Mouse (Mus musculus): ENCODE measurements around the gene Rnf150. TPM values are rescaled to one million over a fixed set of nuclear protein-coding genes. Genes with fewer than 3 reads are reported as not detected.
"Not testable (repeated sequence)": the region's sequence is repeated elsewhere in the genome, so short reads cannot be mapped to it uniquely, and the experiment has no call there.

The Rnf150 gene
- polyA plus RNA-seq, 1 experiment from 2014 or later, result 2.8 TPM

DNA sequence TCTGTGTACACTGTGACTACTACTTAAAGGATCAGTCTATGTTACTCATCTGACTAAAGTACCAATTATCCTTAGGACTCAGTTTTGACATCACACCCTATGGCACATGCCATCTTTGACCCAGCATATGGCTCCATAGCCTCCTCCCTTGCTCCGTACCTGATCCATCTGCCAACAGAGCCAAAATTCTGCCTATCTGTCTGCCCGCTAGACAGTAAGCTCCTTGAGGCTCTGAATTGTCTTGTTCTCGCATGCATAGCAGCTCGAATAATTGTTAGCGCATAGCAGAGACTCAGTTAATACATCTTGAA is 216.3 kb downstream of the Rnf150 start:
- H3K4me1 ChIP-seq (ENCODE audit: control insufficient read depth, insufficient read depth, low read length), result 0 out of 2 replicates have a peak, but pooled peaks cover 3% of the 10 kb centered on the region
- H3K9ac ChIP-seq (replicated peaks; ENCODE audit: low read depth, low read length), result no peak overlapping the region
- no peaks in the 10 kb centered on the region for H3K9me3 ChIP-seq (ENCODE audit: control insufficient read depth, low read depth, low read length)
- no peak for ATAC-seq (ENCODE audit: insufficient number of reproducible peaks, insufficient read depth, low FRiP score, low read depth)
- WGBS, result 91% methylated on average over 5 of the region's 5 CpGs
- H3K4me2 ChIP-seq (replicated peaks; ENCODE audit: low read depth, low read length), result no peak overlapping the region
- H3K27me3 ChIP-seq (ENCODE audit: control insufficient read depth, insufficient read depth, low read length), result no peaks in the 10 kb centered on the region
- H3K27ac ChIP-seq (ENCODE audit: low read length), result no peak overlapping the region
- no peaks in the 10 kb centered on the region for H3K36me3 ChIP-seq (ENCODE audit: control insufficient read depth, insufficient read depth, low read length)
- H3K4me3 ChIP-seq (ENCODE audit: low read depth, low read length), result no peak overlapping the region

DNA sequence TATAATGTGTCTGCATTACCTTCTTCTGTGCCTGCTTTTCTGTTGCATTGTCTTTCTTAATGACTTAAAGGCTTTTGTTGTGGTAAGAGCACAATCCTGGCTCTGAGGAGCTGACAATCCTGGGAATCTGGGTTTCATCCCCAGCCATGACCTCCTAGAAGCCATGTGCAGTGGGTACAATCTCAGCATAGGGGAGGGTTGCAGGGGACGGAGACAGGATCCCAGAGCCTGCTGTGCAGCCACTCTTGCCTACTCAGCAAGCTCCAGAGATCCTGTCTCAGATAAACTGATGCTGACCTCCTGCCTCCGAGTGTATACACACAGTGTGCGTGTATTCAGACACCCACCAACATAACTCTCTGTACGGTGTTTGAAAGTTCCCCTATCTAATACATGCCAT is 218.1 kb downstream of the Rnf150 start:
- 28% methylated on average over 4 of the region's 4 CpGs for WGBS
- Histone ChIP-seq H3K4me1 (ENCODE audit: control insufficient read depth, insufficient read depth, low read length) (0 out of 2 replicates have a peak, but pooled peaks cover 3% of the 10 kb centered on the region), H3K4me3 (ENCODE audit: low read depth, low read length) (no peak overlapping the region), H3K36me3 (ENCODE audit: control insufficient read depth, insufficient read depth, low read length) (no peaks in the 10 kb centered on the region), H3K27ac (ENCODE audit: low read length) (no peak overlapping the region), H3K9ac (replicated peaks; ENCODE audit: low read depth, low read length) (no peak overlapping the region), H3K9me3 (ENCODE audit: control insufficient read depth, low read depth, low read length) (no peaks in the 10 kb centered on the region), H3K4me2 (replicated peaks; ENCODE audit: low read depth, low read length) (no peak overlapping the region), H3K27me3 (ENCODE audit: control insufficient read depth, insufficient read depth, low read length) (no peaks in the 10 kb centered on the region)
- no peak for ATAC-seq (ENCODE audit: insufficient number of reproducible peaks, insufficient read depth, low FRiP score, low read depth)

DNA sequence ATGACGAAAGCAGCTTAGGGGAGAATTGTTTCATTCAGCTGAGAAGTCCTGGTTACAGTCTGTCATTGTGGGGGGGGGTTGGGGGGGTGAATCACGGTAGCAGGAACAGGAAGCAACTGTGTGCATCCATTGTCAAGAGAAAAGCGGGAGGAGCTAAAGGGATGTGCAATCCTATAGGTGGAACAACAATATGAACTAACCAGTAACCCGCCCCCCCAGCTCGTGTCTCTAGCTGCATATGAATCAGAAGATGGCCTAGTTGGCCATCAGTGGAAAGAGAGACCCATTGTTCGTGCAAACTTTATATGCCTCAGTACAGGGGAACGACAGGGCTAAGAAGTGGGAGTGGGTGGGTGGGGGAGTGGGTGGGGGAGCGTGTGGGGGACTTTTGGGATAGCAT is 218.7 kb downstream of the Rnf150 start:
- not testable (repeated sequence) for H3K9ac ChIP-seq (replicated peaks; ENCODE audit: low read depth, low read length); H3K27ac ChIP-seq (ENCODE audit: low read length); H3K4me3 ChIP-seq (ENCODE audit: low read depth, low read length); ATAC-seq (ENCODE audit: insufficient number of reproducible peaks, insufficient read depth, low FRiP score, low read depth); H3K9me3 ChIP-seq (ENCODE audit: control insufficient read depth, low read depth, low read length); H3K36me3 ChIP-seq (ENCODE audit: control insufficient read depth, insufficient read depth, low read length); H3K4me2 ChIP-seq (replicated peaks; ENCODE audit: low read depth, low read length); H3K27me3 ChIP-seq (ENCODE audit: control insufficient read depth, insufficient read depth, low read length); H3K4me1 ChIP-seq (ENCODE audit: control insufficient read depth, insufficient read depth, low read length)
- 78% methylated on average over 7 of the region's 8 CpGs for WGBS

DNA sequence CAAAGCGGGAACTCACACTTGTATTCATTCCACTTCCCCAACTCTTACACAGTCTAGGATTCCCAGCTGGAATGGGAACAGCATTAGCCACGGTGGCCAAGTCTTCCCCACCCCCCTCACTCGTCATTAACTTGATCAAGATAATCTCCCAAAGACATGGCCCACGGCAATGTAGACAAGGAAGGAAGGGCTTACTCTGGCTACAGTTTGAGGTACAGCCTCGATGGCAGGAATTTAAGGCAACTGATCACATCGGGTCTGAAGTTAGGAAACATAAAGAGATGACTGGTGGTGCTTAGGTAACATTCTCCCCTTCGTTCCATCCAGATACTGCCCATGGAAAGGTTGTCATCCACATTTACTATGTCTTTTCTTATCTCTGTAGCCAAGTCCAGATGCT is 219.1 kb downstream of the Rnf150 start:
- 0 out of 2 replicates have a peak, but pooled peaks cover 3% of the 10 kb centered on the region for H3K4me1 ChIP-seq (ENCODE audit: control insufficient read depth, insufficient read depth, low read length)
- no peak overlapping the region for H3K4me3 ChIP-seq (ENCODE audit: low read depth, low read length)
- no peak for ATAC-seq (ENCODE audit: insufficient number of reproducible peaks, insufficient read depth, low FRiP score, low read depth)
- H3K4me2 ChIP-seq (replicated peaks; ENCODE audit: low read depth, low read length), result no peak overlapping the region
- H3K27me3 ChIP-seq (ENCODE audit: control insufficient read depth, insufficient read depth, low read length), result no peaks in the 10 kb centered on the region
- no peak overlapping the region for H3K27ac ChIP-seq (ENCODE audit: low read length)
- H3K9me3 ChIP-seq (ENCODE audit: control insufficient read depth, low read depth, low read length), result no peaks in the 10 kb centered on the region
- WGBS, result 75% methylated on average over 7 of the region's 7 CpGs
- no peak overlapping the region for H3K9ac ChIP-seq (replicated peaks; ENCODE audit: low read depth, low read length)
- no peaks in the 10 kb centered on the region for H3K36me3 ChIP-seq (ENCODE audit: control insufficient read depth, insufficient read depth, low read length)

DNA sequence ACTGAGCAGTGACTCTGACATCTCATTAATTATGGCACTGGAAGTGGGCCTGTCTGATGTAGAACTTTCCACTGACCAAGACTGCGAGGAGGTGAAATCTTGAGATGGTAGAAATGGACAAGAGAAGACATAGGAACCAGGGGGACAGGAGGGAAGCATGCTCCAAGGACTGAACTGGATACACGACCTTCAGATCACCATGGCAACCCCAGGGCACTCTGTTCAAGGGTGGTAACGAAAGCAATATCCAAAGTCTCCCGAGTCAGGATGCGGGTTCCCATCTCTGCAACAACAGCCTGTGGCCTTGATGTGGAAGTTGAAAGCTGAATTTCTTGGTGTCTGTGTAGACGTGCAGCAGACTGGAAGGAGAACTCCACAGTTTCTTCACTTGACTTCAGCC is 220.3 kb downstream of the Rnf150 start:
- H3K9me3 ChIP-seq (ENCODE audit: control insufficient read depth, low read depth, low read length), result no peaks in the 10 kb centered on the region
- no peak for ATAC-seq (ENCODE audit: insufficient number of reproducible peaks, insufficient read depth, low FRiP score, low read depth)
- WGBS, result 78% methylated on average over 6 of the region's 6 CpGs
- no peak overlapping the region for H3K27ac ChIP-seq (ENCODE audit: low read length)
- H3K9ac ChIP-seq (replicated peaks; ENCODE audit: low read depth, low read length), result no peak overlapping the region
- H3K27me3 ChIP-seq (ENCODE audit: control insufficient read depth, insufficient read depth, low read length), result no peaks in the 10 kb centered on the region
- no peak overlapping the region for H3K4me3 ChIP-seq (ENCODE audit: low read depth, low read length)
- no peaks in the 10 kb centered on the region for H3K36me3 ChIP-seq (ENCODE audit: control insufficient read depth, insufficient read depth, low read length)
- no peak overlapping the region for H3K4me2 ChIP-seq (replicated peaks; ENCODE audit: low read depth, low read length)
- H3K4me1 ChIP-seq (ENCODE audit: control insufficient read depth, insufficient read depth, low read length), result 0 out of 2 replicates have a peak, but pooled peaks cover 3% of the 10 kb centered on the region

DNA sequence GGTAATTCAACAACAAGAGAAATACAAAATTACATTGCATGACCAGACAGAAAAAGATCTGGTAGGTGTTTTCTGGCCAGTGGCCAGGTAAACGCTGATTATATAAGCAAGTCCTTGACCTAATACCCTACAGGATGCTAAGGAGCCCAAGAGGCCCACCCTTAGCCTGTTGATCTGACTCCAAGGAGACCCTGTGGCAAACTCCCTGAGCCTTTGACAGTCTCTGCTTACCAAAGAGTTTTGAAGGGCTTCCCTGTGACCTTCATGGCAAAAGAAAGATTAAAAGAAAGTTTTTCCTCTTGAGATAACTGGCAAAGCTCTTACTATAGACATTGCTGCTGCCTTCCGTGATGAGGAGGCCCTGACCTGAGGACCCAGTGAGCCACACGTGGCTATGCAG is 222.4 kb downstream of the Rnf150 start:
- Histone ChIP-seq H3K4me3 (ENCODE audit: low read depth, low read length) (no peak overlapping the region), H3K9ac (replicated peaks; ENCODE audit: low read depth, low read length) (no peak overlapping the region), H3K27me3 (ENCODE audit: control insufficient read depth, insufficient read depth, low read length) (no peaks in the 10 kb centered on the region), H3K36me3 (ENCODE audit: control insufficient read depth, insufficient read depth, low read length) (no peaks in the 10 kb centered on the region), H3K4me2 (replicated peaks; ENCODE audit: low read depth, low read length) (no peak overlapping the region), H3K27ac (ENCODE audit: low read length) (no peak overlapping the region), H3K9me3 (ENCODE audit: control insufficient read depth, low read depth, low read length) (no peaks in the 10 kb centered on the region), H3K4me1 (ENCODE audit: control insufficient read depth, insufficient read depth, low read length) (0 out of 2 replicates have a peak, but pooled peaks cover 3% of the 10 kb centered on the region)
- WGBS, result 61% methylated on average over 3 of the region's 3 CpGs
- no peak for ATAC-seq (ENCODE audit: insufficient number of reproducible peaks, insufficient read depth, low FRiP score, low read depth)

DNA sequence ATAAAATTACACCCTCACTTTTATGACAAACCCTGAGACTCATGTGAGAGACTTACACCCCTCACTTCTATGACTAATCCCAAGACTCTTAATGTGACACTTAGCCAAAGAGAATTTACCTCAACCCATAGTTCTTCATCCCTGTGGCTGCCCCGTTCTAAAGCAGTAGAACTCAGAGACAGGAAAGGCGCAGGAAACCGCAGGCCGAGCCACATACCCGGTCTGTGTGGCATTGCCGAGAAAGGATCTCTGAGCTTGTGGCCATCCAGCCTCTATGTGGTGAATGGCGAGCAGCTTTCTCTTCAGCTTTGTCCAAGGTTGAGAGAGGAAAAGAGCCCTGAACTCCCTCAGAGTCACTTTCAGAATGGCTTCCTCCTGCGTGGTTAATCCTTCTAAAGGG is 223.5 kb downstream of the Rnf150 start:
- H3K27ac ChIP-seq (ENCODE audit: low read length), result no peak overlapping the region
- H3K9me3 ChIP-seq (ENCODE audit: control insufficient read depth, low read depth, low read length), result no peaks in the 10 kb centered on the region
- H3K27me3 ChIP-seq (ENCODE audit: control insufficient read depth, insufficient read depth, low read length), result no peaks in the 10 kb centered on the region
- H3K4me1 ChIP-seq (ENCODE audit: control insufficient read depth, insufficient read depth, low read length), result no peaks in the 10 kb centered on the region
- H3K4me2 ChIP-seq (replicated peaks; ENCODE audit: low read depth, low read length), result no peak overlapping the region
- no peak for ATAC-seq (ENCODE audit: insufficient number of reproducible peaks, insufficient read depth, low FRiP score, low read depth)
- no peak overlapping the region for H3K9ac ChIP-seq (replicated peaks; ENCODE audit: low read depth, low read length)
- no peaks in the 10 kb centered on the region for H3K36me3 ChIP-seq (ENCODE audit: control insufficient read depth, insufficient read depth, low read length)
- WGBS, result 88% methylated on average over 8 of the region's 8 CpGs
- H3K4me3 ChIP-seq (ENCODE audit: low read depth, low read length), result no peak overlapping the region

DNA sequence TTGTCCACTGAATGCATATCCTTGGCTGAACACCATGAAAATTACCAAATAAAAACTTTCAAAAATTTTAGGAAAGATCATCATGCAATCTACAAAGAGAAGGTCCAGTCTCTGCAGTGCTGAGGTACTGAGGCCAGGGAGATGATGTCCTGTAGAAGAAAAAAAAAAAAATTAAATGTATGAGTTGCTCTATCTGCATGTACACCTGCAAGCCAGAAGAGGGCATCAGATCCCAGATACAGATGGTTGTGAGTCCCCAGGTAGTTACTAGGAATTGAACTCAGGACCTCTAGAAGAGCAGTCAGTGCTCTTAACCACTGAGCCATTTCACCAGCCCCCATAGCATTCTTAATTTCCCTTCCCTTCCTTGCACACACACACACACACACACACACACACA is 224.4 kb downstream of the Rnf150 start:
- no peak overlapping the region for H3K9ac ChIP-seq (replicated peaks; ENCODE audit: low read depth, low read length)
- no peak for ATAC-seq (ENCODE audit: insufficient number of reproducible peaks, insufficient read depth, low FRiP score, low read depth)
- H3K4me3 ChIP-seq (ENCODE audit: low read depth, low read length), result no peak overlapping the region
- no peaks in the 10 kb centered on the region for H3K36me3 ChIP-seq (ENCODE audit: control insufficient read depth, insufficient read depth, low read length)
- no peaks in the 10 kb centered on the region for H3K9me3 ChIP-seq (ENCODE audit: control insufficient read depth, low read depth, low read length)
- H3K27me3 ChIP-seq (ENCODE audit: control insufficient read depth, insufficient read depth, low read length), result no peaks in the 10 kb centered on the region
- no peak overlapping the region for H3K4me2 ChIP-seq (replicated peaks; ENCODE audit: low read depth, low read length)
- H3K4me1 ChIP-seq (ENCODE audit: control insufficient read depth, insufficient read depth, low read length), result no peaks in the 10 kb centered on the region
- no peak overlapping the region for H3K27ac ChIP-seq (ENCODE audit: low read length)

DNA sequence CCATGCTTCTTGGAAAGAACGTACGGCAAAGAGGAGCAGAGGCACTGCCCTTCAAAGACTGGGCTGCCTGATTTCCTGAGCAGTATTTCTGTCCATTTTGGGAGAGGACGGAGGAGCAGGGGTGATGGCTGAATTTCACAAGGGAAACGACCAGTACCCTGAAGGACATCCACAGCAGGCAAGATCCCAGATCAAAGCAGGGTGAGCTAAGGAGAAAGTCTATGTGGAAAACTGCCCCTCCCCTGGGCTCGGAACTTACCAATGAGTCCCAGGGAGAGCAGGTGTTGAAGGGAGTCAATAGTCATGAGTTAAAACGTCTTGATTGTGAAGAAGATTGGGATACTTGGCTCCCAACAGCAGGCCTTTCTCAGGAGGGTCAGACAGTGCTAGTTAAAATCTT is 225.0 kb downstream of the Rnf150 start:
- Histone ChIP-seq H3K9me3 (ENCODE audit: control insufficient read depth, low read depth, low read length) (no peaks in the 10 kb centered on the region), H3K27ac (ENCODE audit: low read length) (no peak overlapping the region), H3K27me3 (ENCODE audit: control insufficient read depth, insufficient read depth, low read length) (no peaks in the 10 kb centered on the region), H3K36me3 (ENCODE audit: control insufficient read depth, insufficient read depth, low read length) (no peaks in the 10 kb centered on the region), H3K9ac (replicated peaks; ENCODE audit: low read depth, low read length) (no peak overlapping the region), H3K4me1 (ENCODE audit: control insufficient read depth, insufficient read depth, low read length) (no peaks in the 10 kb centered on the region), H3K4me3 (ENCODE audit: low read depth, low read length) (no peak overlapping the region), H3K4me2 (replicated peaks; ENCODE audit: low read depth, low read length) (no peak overlapping the region)
- 78% methylated on average over 6 of the region's 6 CpGs for WGBS
- no peak for ATAC-seq (ENCODE audit: insufficient number of reproducible peaks, insufficient read depth, low FRiP score, low read depth)
